Mouse (Mus musculus): ENCODE measurements around the gene Gale.
"Not testable (repeated sequence)": the region's sequence is repeated elsewhere in the genome, so short reads cannot be mapped to it uniquely, and the experiment has no call there.

The Gale gene

GRCm38 (mm10) chr4:135969070-135969750 is 5.7 kb downstream of the Gale start:
- DNase-seq (ENCODE audit: extremely low read depth, low read depth, low spot score), result no peak

- DNase-seq (ENCODE audit: extremely low read depth, low read depth, low spot score), result no peak
Observed at GRCm38 (mm10) chr4:135970585-135970984, 7.1 kb downstream of the Gale start.

GRCm38 (mm10) chr4:135971805-135972555 is 8.5 kb downstream of the Gale start:
- DNase-seq (ENCODE audit: extremely low read depth, low read depth, low spot score), result no peak

- DNase-seq (ENCODE audit: extremely low read depth, low read depth, low spot score), result no peak
Observed at GRCm38 (mm10) chr4:135972556-135972906, 9.0 kb downstream of the Gale start, which contains the start of gene Lypla2. Gene Lypla2 (minus strand): TSS chr4:135972626.

- no peak for DNase-seq (ENCODE audit: extremely low read depth, low read depth, low spot score)
Observed at GRCm38 (mm10) chr4:135972911-135973811, 9.6 kb downstream of the Gale start.

GRCm38 (mm10) chr4:135976146-135976545 is 12.6 kb downstream of the Gale start:
- no peak for DNase-seq (ENCODE audit: extremely low read depth, low read depth, low spot score)

- DNase-seq (ENCODE audit: extremely low read depth, low read depth, low spot score), result not testable (repeated sequence)
Observed at GRCm38 (mm10) chr4:135980223-135980622, 16.7 kb downstream of the Gale start.

GRCm38 (mm10) chr4:135981524-135982063 is 18.1 kb downstream of the Gale start:
- no peak for DNase-seq (ENCODE audit: extremely low read depth, low read depth, low spot score)

- no peak for DNase-seq (ENCODE audit: extremely low read depth, low read depth, low spot score)
Observed at GRCm38 (mm10) chr4:135984556-135984955, 21.0 kb downstream of the Gale start.

- no peak for DNase-seq (ENCODE audit: extremely low read depth, low read depth, low spot score)
Observed at GRCm38 (mm10) chr4:135985193-135985592, 21.7 kb downstream of the Gale start.

GRCm38 (mm10) chr4:135985769-135986168 is 22.2 kb downstream of the Gale start:
- DNase-seq (ENCODE audit: extremely low read depth, low read depth, low spot score), result no peak

- DNase-seq (ENCODE audit: extremely low read depth, low read depth, low spot score), result no peak
Observed at GRCm38 (mm10) chr4:135986301-135986942, 22.9 kb downstream of the Gale start.

- no peak for DNase-seq (ENCODE audit: extremely low read depth, low read depth, low spot score)
Observed at GRCm38 (mm10) chr4:135986943-135987710, 23.6 kb downstream of the Gale start, which contains the start of gene Pithd1. Gene Pithd1 (minus strand): TSS chr4:135987264.

GRCm38 (mm10) chr4:135987714-135988113 is 24.2 kb downstream of the Gale start:
- no peak for DNase-seq (ENCODE audit: extremely low read depth, low read depth, low spot score)

GRCm38 (mm10) chr4:135993941-135994340 is 30.4 kb downstream of the Gale start:
- no peak for DNase-seq (ENCODE audit: extremely low read depth, low read depth, low spot score)

GRCm38 (mm10) chr4:135995118-135995517 is 31.6 kb downstream of the Gale start:
- DNase-seq (ENCODE audit: extremely low read depth, low read depth, low spot score), result no peak

GRCm38 (mm10) chr4:136004107-136004675 is 40.7 kb downstream of the Gale start:
- DNase-seq (ENCODE audit: extremely low read depth, low read depth, low spot score), result no peak

- no peak for DNase-seq (ENCODE audit: extremely low read depth, low read depth, low spot score)
Observed at GRCm38 (mm10) chr4:136004921-136005320, 41.4 kb downstream of the Gale start.

GRCm38 (mm10) chr4:136006821-136007220 is 43.3 kb downstream of the Gale start:
- no peak for DNase-seq (ENCODE audit: extremely low read depth, low read depth, low spot score)

Data from fat pad, adult 2 months (tissue).